Mouse (Mus musculus): ENCODE data around the gene Lpcat1. TPM values are rescaled to one million over a fixed set of nuclear protein-coding genes. Genes with fewer than 3 reads are reported as not detected.

Lpcat1 gene
- polyA plus RNA-seq, 1 experiment = 99.1 TPM

- TF ChIP-seq CTCF (IDR thresholded peaks at IDR 0.05; ENCODE audit: borderline replicate concordance, extremely low read depth, insufficient read depth, insufficient read length) (no peak), POLR2A (IDR thresholded peaks at IDR 0.05; ENCODE audit: borderline replicate concordance, extremely low read depth, insufficient read depth, insufficient read length, poor library complexity, severe bottlenecking) (no peak)
- DNase-seq (ENCODE audit: low read depth) = peak; percentile 82
These were observed 20.1 kb upstream of the Lpcat1 start for GRCm38 (mm10) chr13:73446943-73447342.

- no peak for TF ChIP-seq POLR2A (IDR thresholded peaks at IDR 0.05; ENCODE audit: borderline replicate concordance, extremely low read depth, insufficient read depth, insufficient read length, poor library complexity, severe bottlenecking)
- TF ChIP-seq CTCF (IDR thresholded peaks at IDR 0.05; ENCODE audit: borderline replicate concordance, extremely low read depth, insufficient read depth, insufficient read length) = no peak
- DNase-seq (ENCODE audit: low read depth) = peak; percentile 27
These were observed 19.5 kb upstream of the Lpcat1 start for GRCm38 (mm10) chr13:73447478-73447877.

- TF ChIP-seq CTCF (IDR thresholded peaks at IDR 0.05; ENCODE audit: borderline replicate concordance, extremely low read depth, insufficient read depth, insufficient read length) = no peak
- TF ChIP-seq POLR2A (IDR thresholded peaks at IDR 0.05; ENCODE audit: borderline replicate concordance, extremely low read depth, insufficient read depth, insufficient read length, poor library complexity, severe bottlenecking) = no peak
- no peak for DNase-seq (ENCODE audit: low read depth)
These were observed 18.8 kb upstream of the Lpcat1 start for GRCm38 (mm10) chr13:73448201-73448600.

- TF ChIP-seq POLR2A (IDR thresholded peaks at IDR 0.05; ENCODE audit: borderline replicate concordance, extremely low read depth, insufficient read depth, insufficient read length, poor library complexity, severe bottlenecking) = no peak
- TF ChIP-seq CTCF (IDR thresholded peaks at IDR 0.05; ENCODE audit: borderline replicate concordance, extremely low read depth, insufficient read depth, insufficient read length) = no peak
- DNase-seq (ENCODE audit: low read depth) = no peak
These were observed 18.3 kb upstream of the Lpcat1 start for GRCm38 (mm10) chr13:73448723-73449122.

GRCm38 (mm10) chr13:73453503-73454217, 13.3 kb upstream of the Lpcat1 start:
- no peak for TF ChIP-seq POLR2A (IDR thresholded peaks at IDR 0.05; ENCODE audit: borderline replicate concordance, extremely low read depth, insufficient read depth, insufficient read length, poor library complexity, severe bottlenecking)
- no peak for TF ChIP-seq CTCF (IDR thresholded peaks at IDR 0.05; ENCODE audit: borderline replicate concordance, extremely low read depth, insufficient read depth, insufficient read length)
- no peak for DNase-seq (ENCODE audit: low read depth)

- TF ChIP-seq POLR2A (IDR thresholded peaks at IDR 0.05; ENCODE audit: borderline replicate concordance, extremely low read depth, insufficient read depth, insufficient read length, poor library complexity, severe bottlenecking) (no peak), CTCF (IDR thresholded peaks at IDR 0.05; ENCODE audit: borderline replicate concordance, extremely low read depth, insufficient read depth, insufficient read length) (no peak)
- DNase-seq (ENCODE audit: low read depth) = no peak
These were observed 11.7 kb upstream of the Lpcat1 start for GRCm38 (mm10) chr13:73455328-73455727.

- no peak for DNase-seq (ENCODE audit: low read depth)
- TF ChIP-seq CTCF (IDR thresholded peaks at IDR 0.05; ENCODE audit: borderline replicate concordance, extremely low read depth, insufficient read depth, insufficient read length) (no peak), POLR2A (IDR thresholded peaks at IDR 0.05; ENCODE audit: borderline replicate concordance, extremely low read depth, insufficient read depth, insufficient read length, poor library complexity, severe bottlenecking) (no peak)
These were observed 9.7 kb upstream of the Lpcat1 start for GRCm38 (mm10) chr13:73457301-73457700.

- no peak for TF ChIP-seq POLR2A (IDR thresholded peaks at IDR 0.05; ENCODE audit: borderline replicate concordance, extremely low read depth, insufficient read depth, insufficient read length, poor library complexity, severe bottlenecking)
- no peak for DNase-seq (ENCODE audit: low read depth)
These were observed 9.3 kb upstream of the Lpcat1 start for GRCm38 (mm10) chr13:73457741-73458140.

GRCm38 (mm10) chr13:73458719-73459118, 8.3 kb upstream of the Lpcat1 start:
- DNase-seq (ENCODE audit: low read depth) = no peak
- TF ChIP-seq CTCF (IDR thresholded peaks at IDR 0.05; ENCODE audit: borderline replicate concordance, extremely low read depth, insufficient read depth, insufficient read length) (no peak), POLR2A (IDR thresholded peaks at IDR 0.05; ENCODE audit: borderline replicate concordance, extremely low read depth, insufficient read depth, insufficient read length, poor library complexity, severe bottlenecking) (no peak)

GRCm38 (mm10) chr13:73459189-73459850, 7.7 kb upstream of the Lpcat1 start:
- TF ChIP-seq POLR2A (IDR thresholded peaks at IDR 0.05; ENCODE audit: borderline replicate concordance, extremely low read depth, insufficient read depth, insufficient read length, poor library complexity, severe bottlenecking) (no peak), CTCF (IDR thresholded peaks at IDR 0.05; ENCODE audit: borderline replicate concordance, extremely low read depth, insufficient read depth, insufficient read length) (no peak)
- no peak for DNase-seq (ENCODE audit: low read depth)

GRCm38 (mm10) chr13:73461551-73461950, 5.4 kb upstream of the Lpcat1 start:
- DNase-seq (ENCODE audit: low read depth) = no peak
- TF ChIP-seq CTCF (IDR thresholded peaks at IDR 0.05; ENCODE audit: borderline replicate concordance, extremely low read depth, insufficient read depth, insufficient read length) (no peak), POLR2A (IDR thresholded peaks at IDR 0.05; ENCODE audit: borderline replicate concordance, extremely low read depth, insufficient read depth, insufficient read length, poor library complexity, severe bottlenecking) (no peak)

GRCm38 (mm10) chr13:73465156-73465555, 1.8 kb upstream of the Lpcat1 start:
- TF ChIP-seq POLR2A (IDR thresholded peaks at IDR 0.05; ENCODE audit: borderline replicate concordance, extremely low read depth, insufficient read depth, insufficient read length, poor library complexity, severe bottlenecking) = no peak
- no peak for TF ChIP-seq CTCF (IDR thresholded peaks at IDR 0.05; ENCODE audit: borderline replicate concordance, extremely low read depth, insufficient read depth, insufficient read length)
- no peak for DNase-seq (ENCODE audit: low read depth)

Measured in brain, embryonic 14.5 days (tissue).